ENCODE assay signal across 9 mouse cellular contexts in the genomic region with DNA sequence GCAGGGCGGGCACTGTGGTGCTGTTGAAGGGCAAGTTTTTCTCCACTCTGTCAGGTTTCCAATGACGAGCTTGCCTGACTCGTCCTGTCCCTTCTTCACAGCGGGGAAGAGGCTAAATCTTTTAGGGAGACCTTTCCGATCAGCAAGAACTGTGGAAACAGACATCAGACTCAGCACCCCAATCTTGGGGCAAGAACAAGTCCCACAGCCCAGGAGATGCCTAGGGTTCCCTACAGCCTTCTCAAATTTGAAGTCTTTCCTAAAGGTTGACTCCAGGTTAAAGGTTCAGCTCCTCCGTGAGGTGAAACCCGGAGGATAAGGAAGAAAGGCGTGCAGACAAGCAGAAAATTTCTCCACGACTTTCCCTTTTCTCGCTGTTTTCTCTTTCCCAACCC. TPM values are rescaled to one million over a fixed set of nuclear protein-coding genes. Genes with fewer than 3 reads are reported as not detected.
DNase-seq lines count a peak whose midpoint lies in the region; ATAC-seq and TF ChIP-seq lines count a peak whose summit lies in the region.
"Had no signal": no experiment of that assay in that cellular context is flagged by ENCODE, and none has a peak within 500 bp of the region (broad histone marks: within the 10 kb centered on the region; RNA-seq: fewer than 3 reads in every experiment).

No protein-coding gene starts in this region.

- TF ChIP-seq CTCF in heart, postnatal 0 days (IDR thresholded peaks at IDR 0.05; ENCODE audit: low read depth) = no peak
- no peak for TF ChIP-seq CTCF in bone marrow macrophage, adult 2 months (IDR thresholded peaks at IDR 0.05; ENCODE audit: low read depth, low read length)
- TF ChIP-seq CTCF in cerebellum, adult 2 months (IDR thresholded peaks at IDR 0.05; ENCODE audit: borderline replicate concordance, insufficient read depth, low read depth, low read length) = no peak

- WGBS in heart, postnatal 0 days = 16% methylated on average over 10 of the region's 10 CpGs
- WGBS in hindbrain, embryonic 15.5 days = 3% methylated on average over 10 of the region's 10 CpGs
- WGBS in midbrain, embryonic 15.5 days = 5% methylated on average over 10 of the region's 10 CpGs
- WGBS in cerebellum, adult 2 months = 22% methylated on average over 10 of the region's 10 CpGs

- DNase-seq in heart, postnatal 0 days (ENCODE audit: low spot score) = no peak
- no peak for DNase-seq in heart, postnatal 10 days
- DNase-seq in natural killer cell, adult 2 months (ENCODE audit: low spot score in 2 of 2) = no peak
- DNase-seq in cerebellum, adult 2 months = no peak

- peak overlapping the region; percentile 60 for H3K4me3 ChIP-seq in heart, postnatal 0 days (ENCODE audit: low read depth, low read length)
- peak overlapping the region; percentile 51 for H3K4me3 ChIP-seq in bone marrow macrophage, adult 2 months (ENCODE audit: insufficient read depth, low read length)
- peak overlapping the region; percentile 46 for H3K4me3 ChIP-seq in hindbrain, embryonic 15.5 days
- peak overlapping the region; percentile 46 for H3K4me3 ChIP-seq in midbrain, embryonic 15.5 days
- no peak overlapping the region for H3K4me3 ChIP-seq in cerebellum, adult 2 months (replicated peaks; ENCODE audit: insufficient read depth, low read depth, low read length)

- no peaks in the 10 kb centered on the region for H3K36me3 ChIP-seq in heart, postnatal 0 days (replicated peaks; ENCODE audit: control insufficient read depth, insufficient read depth, low read length)
- no peaks in the 10 kb centered on the region for H3K36me3 ChIP-seq in hindbrain, embryonic 15.5 days
- no peaks in the 10 kb centered on the region for H3K36me3 ChIP-seq in midbrain, embryonic 15.5 days (replicated peaks)

- TF ChIP-seq EP300 in heart, postnatal 0 days (IDR thresholded peaks at IDR 0.05; ENCODE audit: low read depth) = no peak

- H3K9me3 ChIP-seq in heart, postnatal 0 days (replicated peaks; ENCODE audit: control insufficient read depth, low read length) = no peaks in the 10 kb centered on the region
- no peaks in the 10 kb centered on the region for H3K9me3 ChIP-seq in hindbrain, embryonic 15.5 days
- H3K9me3 ChIP-seq in midbrain, embryonic 15.5 days = no peaks in the 10 kb centered on the region

- no peak for TF ChIP-seq POLR2A in bone marrow macrophage, adult 2 months (IDR thresholded peaks at IDR 0.05; ENCODE audit: borderline replicate concordance, low read depth, low read length)
- no peak for TF ChIP-seq POLR2A in cerebellum, adult 2 months (IDR thresholded peaks at IDR 0.05; ENCODE audit: borderline replicate concordance, insufficient read depth, low read length)

- 0 out of 2 replicates have a peak, but pooled peaks cover 3% of the 10 kb centered on the region for H3K27me3 ChIP-seq in heart, postnatal 0 days (ENCODE audit: control insufficient read depth, insufficient read depth, low read length)
- no peaks in the 10 kb centered on the region for H3K27me3 ChIP-seq in hindbrain, embryonic 15.5 days
- H3K27me3 ChIP-seq in midbrain, embryonic 15.5 days (replicated peaks) = no peaks in the 10 kb centered on the region
- 0 out of 2 replicates have a peak, but pooled peaks cover 1% of the 10 kb centered on the region for H3K27me3 ChIP-seq in cerebellum, adult 2 months (ENCODE audit: control insufficient read depth, insufficient read depth, low read length)

- no peak for ATAC-seq in heart, postnatal 0 days (ENCODE audit: insufficient read depth, low read depth)
- no peak for ATAC-seq in hindbrain, embryonic 15.5 days (ENCODE audit: low FRiP score, low read depth)
- ATAC-seq in midbrain, embryonic 15.5 days (replicated peaks) = no peak
- no peak for ATAC-seq in inflammation-experienced regulatory T-cells, adult 6 months

- H3K9ac ChIP-seq in heart, postnatal 0 days (replicated peaks; ENCODE audit: low read depth, low read length) = peak overlapping the region; percentile 78
- peak overlapping the region; percentile 62; the same call in 1 of the 2 replicates for H3K9ac ChIP-seq in hindbrain, embryonic 15.5 days
- H3K9ac ChIP-seq in midbrain, embryonic 15.5 days = peak overlapping the region; percentile 56; the same call in 1 of the 2 replicates

- H3K27ac ChIP-seq in heart, postnatal 0 days (ENCODE audit: low read depth) = peak overlapping the region; percentile 75
- no peak overlapping the region for H3K27ac ChIP-seq in bone marrow macrophage, adult 2 months (ENCODE audit: insufficient read depth, low read depth, low read length)
- peak overlapping the region; percentile 86 for H3K27ac ChIP-seq in hindbrain, embryonic 15.5 days (replicated peaks)
- H3K27ac ChIP-seq in midbrain, embryonic 15.5 days = peak overlapping the region; percentile 87
- no peak overlapping the region for H3K27ac ChIP-seq in cerebellum, adult 2 months (ENCODE audit: insufficient read depth, low read length)

- H3K4me1 ChIP-seq in heart, postnatal 0 days (ENCODE audit: control insufficient read depth, insufficient read depth) = no peaks in the 10 kb centered on the region
- peaks cover 2% of the 10 kb centered on the region; the same call in 1 of the 2 replicates for H3K4me1 ChIP-seq in bone marrow macrophage, adult 2 months (ENCODE audit: control insufficient read depth, insufficient read depth, low read length)
- H3K4me1 ChIP-seq in hindbrain, embryonic 15.5 days (replicated peaks) = peaks cover 11% of the 10 kb centered on the region
- peaks cover 14% of the 10 kb centered on the region for H3K4me1 ChIP-seq in midbrain, embryonic 15.5 days
- no peaks in the 10 kb centered on the region for H3K4me1 ChIP-seq in cerebellum, adult 2 months (ENCODE audit: control insufficient read depth, insufficient read depth, low read length)

- intact Hi-C loops in heart, postnatal 10 days (cut with DNase I) = loop anchor here (5.0 kb wide), 1 partner anchor 37 kb away; no protein-coding TSS in a partner anchor

- peak overlapping the region; percentile 96 for H3K4me2 ChIP-seq in heart, postnatal 0 days (ENCODE audit: low read depth, low read length)
- peak overlapping the region; percentile 86 for H3K4me2 ChIP-seq in hindbrain, embryonic 15.5 days
- peak overlapping the region; percentile 78 for H3K4me2 ChIP-seq in midbrain, embryonic 15.5 days

RNA-seq across cellular contexts. Expression of gene Nes, which starts 10.7 kb away (rescaled TPM):
- 17.2 and 35.7 TPM in 2 replicates for total RNA-seq in heart, postnatal 0 days (2014; rRNA removed; ENCODE audit: low replicate concordance)
- polyA plus RNA-seq in heart, postnatal 0 days (2015; fragmentation: Nextera tagmentation; extraction: Ambion mirVana) = 9.1 and 9.9 TPM in 2 replicates
- total RNA-seq in heart, postnatal 10 days (2021) = 10 to 100 TPM; 56.4 to 62.4 TPM
- 1.4 and 1.7 TPM in 2 replicates for polyA plus RNA-seq in bone marrow macrophage, adult 2 months (2012; ENCODE audit: insufficient read depth, insufficient read length, missing spikeins)
- polyA plus RNA-seq in hindbrain, embryonic 15.5 days (2015; fragmentation: Nextera tagmentation; extraction: Ambion mirVana) = 31.8 and 42.1 TPM in 2 replicates
- 33.0 and 40.7 TPM in 2 replicates for polyA plus RNA-seq in midbrain, embryonic 15.5 days (2015; fragmentation: Nextera tagmentation; extraction: Ambion mirVana)
- 2.7 and 3.4 TPM in 2 replicates for polyA plus RNA-seq in cerebellum, adult 2 months (2012; rRNA removed)
- not detected for polyA plus RNA-seq in inflammation-experienced regulatory T-cells, adult 6 months (2017; shearing (Covaris generic))

RNA-seq across cellular contexts. Expression of gene Crabp2, which starts 11.7 kb away (rescaled TPM):
- 0.53 TPM in 1 of 2 replicates, not detected in the other for total RNA-seq in heart, postnatal 0 days (2014; rRNA removed; ENCODE audit: low replicate concordance)
- 0.37 and 0.62 TPM in 2 replicates for polyA plus RNA-seq in heart, postnatal 0 days (2015; fragmentation: Nextera tagmentation; extraction: Ambion mirVana)
- total RNA-seq in heart, postnatal 10 days (2021) = under 1 TPM; 0.57 to 0.81 TPM
- not detected in 2 replicates for polyA plus RNA-seq in bone marrow macrophage, adult 2 months (2012; ENCODE audit: insufficient read depth, insufficient read length, missing spikeins)
- polyA plus RNA-seq in hindbrain, embryonic 15.5 days (2015; fragmentation: Nextera tagmentation; extraction: Ambion mirVana) = 50.7 and 74.7 TPM in 2 replicates
- polyA plus RNA-seq in midbrain, embryonic 15.5 days (2015; fragmentation: Nextera tagmentation; extraction: Ambion mirVana) = 44.8 and 52.1 TPM in 2 replicates
- polyA plus RNA-seq in cerebellum, adult 2 months (2012; rRNA removed) = 3.5 and 5.0 TPM in 2 replicates
- not detected for polyA plus RNA-seq in inflammation-experienced regulatory T-cells, adult 6 months (2017; shearing (Covaris generic))

RNA-seq across cellular contexts. Expression of gene Rrnad1, which starts 29.7 kb away (rescaled TPM):
- total RNA-seq in heart, postnatal 0 days (2014; rRNA removed; ENCODE audit: low replicate concordance) = 14.5 and 56.8 TPM in 2 replicates
- polyA plus RNA-seq in heart, postnatal 0 days (2015; fragmentation: Nextera tagmentation; extraction: Ambion mirVana) = 7.9 and 8.0 TPM in 2 replicates
- total RNA-seq in heart, postnatal 10 days (2021) = 1 to 10 TPM; 6.8 to 7.0 TPM
- polyA plus RNA-seq in bone marrow macrophage, adult 2 months (2012; ENCODE audit: insufficient read depth, insufficient read length, missing spikeins) = 17.8 and 23.3 TPM in 2 replicates
- 20.1 and 20.3 TPM in 2 replicates for polyA plus RNA-seq in hindbrain, embryonic 15.5 days (2015; fragmentation: Nextera tagmentation; extraction: Ambion mirVana)
- polyA plus RNA-seq in midbrain, embryonic 15.5 days (2015; fragmentation: Nextera tagmentation; extraction: Ambion mirVana) = 23.0 and 23.2 TPM in 2 replicates
- 46.8 and 49.5 TPM in 2 replicates for polyA plus RNA-seq in cerebellum, adult 2 months (2012; rRNA removed)
- polyA plus RNA-seq in inflammation-experienced regulatory T-cells, adult 6 months (2017; shearing (Covaris generic)) = 10 to 100 TPM; 19.5 to 30.1 (median 28.6) TPM

RNA-seq across cellular contexts. Expression of gene Isg20l2, which starts 30.1 kb away (rescaled TPM):
- 8.2 and 24.0 TPM in 2 replicates for total RNA-seq in heart, postnatal 0 days (2014; rRNA removed; ENCODE audit: low replicate concordance)
- polyA plus RNA-seq in heart, postnatal 0 days (2015; fragmentation: Nextera tagmentation; extraction: Ambion mirVana) = 14.2 and 16.2 TPM in 2 replicates
- 10 to 100 TPM; 16.2 to 18.9 TPM for total RNA-seq in heart, postnatal 10 days (2021)
- 22.0 and 22.3 TPM in 2 replicates for polyA plus RNA-seq in bone marrow macrophage, adult 2 months (2012; ENCODE audit: insufficient read depth, insufficient read length, missing spikeins)
- polyA plus RNA-seq in hindbrain, embryonic 15.5 days (2015; fragmentation: Nextera tagmentation; extraction: Ambion mirVana) = 30.7 and 33.3 TPM in 2 replicates
- 30.5 and 34.9 TPM in 2 replicates for polyA plus RNA-seq in midbrain, embryonic 15.5 days (2015; fragmentation: Nextera tagmentation; extraction: Ambion mirVana)
- polyA plus RNA-seq in cerebellum, adult 2 months (2012; rRNA removed) = 15.2 and 15.9 TPM in 2 replicates
- polyA plus RNA-seq in inflammation-experienced regulatory T-cells, adult 6 months (2017; shearing (Covaris generic)) = 10 to 100 TPM; 14.2 to 17.9 (median 16.4) TPM

RNA-seq across cellular contexts. Expression of gene Bcan, which starts 39.8 kb away (rescaled TPM):
- total RNA-seq in heart, postnatal 0 days (2014; rRNA removed; ENCODE audit: low replicate concordance) = not detected in 2 replicates
- polyA plus RNA-seq in heart, postnatal 0 days (2015; fragmentation: Nextera tagmentation; extraction: Ambion mirVana) = 0.04 TPM in 1 of 2 replicates, not detected in the other
- under 1 TPM in 1 of 2 experiments, not detected in 1; 0.17 TPM for total RNA-seq in heart, postnatal 10 days (2021)
- not detected in 2 replicates for polyA plus RNA-seq in bone marrow macrophage, adult 2 months (2012; ENCODE audit: insufficient read depth, insufficient read length, missing spikeins)
- polyA plus RNA-seq in hindbrain, embryonic 15.5 days (2015; fragmentation: Nextera tagmentation; extraction: Ambion mirVana) = 107 and 112 TPM in 2 replicates
- 53.4 and 62.8 TPM in 2 replicates for polyA plus RNA-seq in midbrain, embryonic 15.5 days (2015; fragmentation: Nextera tagmentation; extraction: Ambion mirVana)
- polyA plus RNA-seq in cerebellum, adult 2 months (2012; rRNA removed) = 357 and 400 TPM in 2 replicates
- not detected for polyA plus RNA-seq in inflammation-experienced regulatory T-cells, adult 6 months (2017; shearing (Covaris generic))
- total RNA-seq: common myeloid progenitor, adult 5-6 weeks had no signal

Comparison
In these comparisons a context has a peak if more than half of its experiments do, and no peak if none do; other contexts are left out.
1. H3K27ac ChIP-seq: peak in heart, postnatal 0 days (single experiment), hindbrain, embryonic 15.5 days (single experiment) and midbrain, embryonic 15.5 days (single experiment); none in bone marrow macrophage, adult 2 months (single experiment) and cerebellum, adult 2 months (single experiment).
2. Peak in every context shown above with its lines, with median percentiles within 50 percentile points of each other: H3K4me2 ChIP-seq and H3K9ac ChIP-seq.